Mouse (Mus musculus) kidney, adult 2 months (tissue): ENCODE data around the gene Cdx2.

Experiments used
- CTCF ChIP-seq: fragments of 200-500 bp; conservative IDR thresholded peaks from 2 replicates; pipeline ENCODE4 v1.5.1; 2011; ENCODE audit warnings: low read depth, mild to moderate bottlenecking, control low read depth, low read length, moderate library complexity, mixed read lengths; ENCODE audit not compliant: insufficient read depth, insufficient read length
- POLR2A ChIP-seq: fragments of 200-500 bp; IDR thresholded peaks from one replicate; pipeline ENCODE4 v1.6.1; 2011; ENCODE audit warnings: low read depth, low read length, control low read depth

- TF ChIP-seq CTCF: no peak
- no peak for TF ChIP-seq POLR2A
These were observed 10.3 kb upstream of the Cdx2 start for GRCm38 (mm10) chr5:147317321-147317720.
